Mouse (Mus musculus) bone marrow macrophage, adult 2 months (primary cell): ENCODE measurements around the gene Tal1.

ENCODE experiments used
- CTCF ChIP-seq: IDR thresholded peaks from 2 replicates; pipeline ENCODE4 v1.5.1; 2012; ENCODE audit warnings: low read depth, mild to moderate bottlenecking, low read length, moderate library complexity
- POLR2A ChIP-seq: IDR thresholded peaks from 2 replicates; pipeline ENCODE4 v1.6.1; 2012; ENCODE audit warnings: mild to moderate bottlenecking, low read depth, low read length, borderline replicate concordance

GRCm38 (mm10) chr4:115048190-115048589, 8.0 kb upstream of the Tal1 start:
- TF ChIP-seq CTCF (no peak), POLR2A (no peak)
